Mouse (Mus musculus) thymus, adult 2 months (tissue): ENCODE measurements at regions not wholly inside any gene's neighbourhood (a gene's known extent, or its start where the extent isn't known, plus 50 kb on each side); places are given as distances from the start of the nearest gene placed in this dataset.

ENCODE experiments used
- DNase-seq: peaks from one replicate; pipeline ENCODE4 v3.0.0; 2021
- H3K27ac ChIP-seq: fragments of 200-500 bp; 2 replicates; pipeline ENCODE4 v1.5.1; 2012; ENCODE audit warnings: low read length, control low read depth; ENCODE audit not compliant: control insufficient read depth, insufficient read depth
- H3K27me3 ChIP-seq: fragments of 200-500 bp; 2 replicates; pipeline ENCODE4 v1.6.1; 2012; ENCODE audit warnings: mild to moderate bottlenecking, low read length, moderate library complexity, mixed read lengths; ENCODE audit not compliant: control insufficient read depth, insufficient read depth
- H3K36me3 ChIP-seq: fragments of 200-500 bp; 2 replicates; pipeline ENCODE4 v1.6.1; 2012; ENCODE audit warnings: mild to moderate bottlenecking, low read length, moderate library complexity; ENCODE audit not compliant: control insufficient read depth, insufficient read depth
- H3K4me1 ChIP-seq: fragments of 200-500 bp; replicated peaks from 2 replicates; pipeline ENCODE4 v1.6.1; 2012; ENCODE audit warnings: low read length; ENCODE audit not compliant: control insufficient read depth, insufficient read depth
- H3K4me3 ChIP-seq: fragments of 200-500 bp; 2 replicates; pipeline ENCODE4 v1.5.1; 2012; ENCODE audit warnings: mild to moderate bottlenecking, low read length, control low read depth, moderate library complexity; ENCODE audit not compliant: control insufficient read depth, insufficient read depth
- CTCF ChIP-seq: fragments of 200-500 bp; IDR thresholded peaks from 2 replicates; pipeline ENCODE4 v1.5.1; 2012; ENCODE audit warnings: mild to moderate bottlenecking, control low read depth, low read length, moderate library complexity, borderline replicate concordance; ENCODE audit not compliant: control insufficient read depth, poor library complexity, insufficient read depth; ENCODE audit errors: extremely low read depth
- POLR2A ChIP-seq: fragments of 200-500 bp; IDR thresholded peaks from 2 replicates; pipeline ENCODE4 v1.6.1; 2012; ENCODE audit warnings: mild to moderate bottlenecking, low read length, control low read depth, moderate library complexity; ENCODE audit not compliant: control insufficient read depth, poor library complexity, insufficient read depth; ENCODE audit errors: extremely low read depth
- WGBS: fragments of 180-500 bp; shearing (Covaris S2); methylation state at CpG from one replicate; pipeline ENCODE4 v1.1.7; 2018; 5-methylcytosine and 5-hydroxymethylcytosine counted together

DNA sequence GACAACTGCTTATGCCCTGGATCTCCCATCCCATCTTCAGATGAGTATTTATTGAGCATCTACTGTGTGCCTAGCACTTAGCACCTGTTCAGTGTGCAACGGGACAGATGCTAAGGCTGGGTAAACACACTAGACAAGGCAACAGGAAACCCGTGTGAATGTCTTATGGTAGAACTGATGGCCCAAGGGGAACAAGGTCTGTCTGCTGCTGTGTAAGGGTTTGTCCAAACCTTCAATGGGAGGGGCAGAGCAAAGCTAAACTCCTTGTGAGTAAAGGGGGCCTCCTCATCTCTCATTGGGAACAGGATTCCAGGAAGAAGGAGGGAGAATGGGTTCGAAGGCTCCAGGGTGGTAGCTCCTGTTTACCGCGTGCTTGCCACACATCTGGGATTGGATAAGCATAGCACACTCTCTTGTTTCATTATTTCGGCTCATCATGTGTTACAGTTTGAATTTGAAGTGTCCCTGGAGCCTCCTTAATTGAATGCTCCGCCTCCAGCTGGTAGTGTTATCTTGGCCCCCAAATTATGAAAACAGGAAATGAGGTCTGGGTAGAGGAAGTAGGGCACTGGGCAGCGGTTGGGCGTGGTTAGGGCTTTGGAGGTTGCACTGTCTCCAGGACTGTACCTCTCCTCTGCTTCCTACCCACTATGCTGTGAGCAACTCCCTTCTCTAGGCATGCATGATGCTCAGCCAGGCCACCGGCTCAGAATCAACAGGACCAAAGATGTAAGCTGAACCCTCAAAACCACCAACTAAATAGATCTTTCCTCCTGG is 348.9 kb upstream of the Tbx3 start:
- 0 out of 2 replicates have a peak, but pooled peaks cover 2% of the 10 kb centered on the region for H3K4me1 ChIP-seq
- TF ChIP-seq POLR2A = no peak
- no peak for TF ChIP-seq CTCF
- no peak for DNase-seq
- H3K36me3 ChIP-seq = no peaks in the 10 kb centered on the region
- no peaks in the 10 kb centered on the region for H3K27me3 ChIP-seq
- no peak overlapping the region for H3K4me3 ChIP-seq
- 21% methylated on average over 10 of the region's 10 CpGs for WGBS
- no peak overlapping the region for H3K27ac ChIP-seq

- H3K27me3 ChIP-seq = no peaks in the 10 kb centered on the region
- 94% methylated on average over 13 of the region's 13 CpGs for whole genome bisulfite sequencing
- TF ChIP-seq CTCF (no peak), POLR2A (no peak)
- H3K4me3 ChIP-seq = no peak overlapping the region
- H3K4me1 ChIP-seq = 0 out of 2 replicates have a peak, but pooled peaks cover 2% of the 10 kb centered on the region
- H3K36me3 ChIP-seq = no peaks in the 10 kb centered on the region
- no peak overlapping the region for H3K27ac ChIP-seq
- no peak for DNase-seq
Observed at GRCm38 (mm10) chr5:119322411-119322810, 348.1 kb upstream of the Tbx3 start.

GRCm38 (mm10) chr5:119325681-119326255 is 344.7 kb upstream of the Tbx3 start:
- Histone ChIP-seq H3K27me3 (no peaks in the 10 kb centered on the region), H3K36me3 (no peaks in the 10 kb centered on the region), H3K4me3 (no peak overlapping the region), H3K4me1 (0 out of 2 replicates have a peak, but pooled peaks cover 2% of the 10 kb centered on the region), H3K27ac (no peak overlapping the region)
- TF ChIP-seq POLR2A (no peak), CTCF (no peak)
- 96% methylated on average over 13 of the region's 13 CpGs for whole genome bisulfite sequencing
- DNase-seq = no peak

DNA sequence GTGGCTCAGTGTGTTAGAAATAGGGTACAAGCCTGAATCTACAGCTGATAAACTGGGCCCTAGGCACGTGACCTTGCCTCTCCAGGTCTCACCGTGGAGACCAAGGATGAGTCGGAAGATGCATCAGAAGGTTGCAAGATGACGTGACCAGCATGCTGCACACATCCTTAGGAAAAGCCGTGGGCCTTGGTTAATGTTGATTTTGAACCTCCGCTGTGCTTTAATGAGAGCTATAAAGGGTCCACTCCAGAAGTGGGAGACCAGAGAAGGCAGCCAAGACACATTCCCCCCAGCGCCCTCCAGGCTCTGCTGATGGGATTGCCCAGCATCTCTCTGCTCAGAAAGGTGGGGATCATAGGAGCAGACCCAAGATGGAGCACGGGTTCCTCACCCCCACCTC is 343.6 kb upstream of the Tbx3 start:
- Histone ChIP-seq H3K27me3 (no peaks in the 10 kb centered on the region), H3K4me1 (0 out of 2 replicates have a peak, but pooled peaks cover 2% of the 10 kb centered on the region), H3K27ac (no peak overlapping the region), H3K36me3 (no peaks in the 10 kb centered on the region), H3K4me3 (no peak overlapping the region)
- DNase-seq = no peak
- 96% methylated on average over 8 of the region's 8 CpGs for WGBS
- TF ChIP-seq POLR2A = no peak

GRCm38 (mm10) chr5:119328971-119329370 is 341.5 kb upstream of the Tbx3 start:
- Histone ChIP-seq H3K27me3 (no peaks in the 10 kb centered on the region), H3K4me3 (no peak overlapping the region), H3K36me3 (no peaks in the 10 kb centered on the region), H3K27ac (no peak overlapping the region), H3K4me1 (0 out of 2 replicates have a peak, but pooled peaks cover 2% of the 10 kb centered on the region)
- TF ChIP-seq POLR2A = no peak
- no peak for TF ChIP-seq CTCF
- no peak for DNase-seq
- WGBS = 92% methylated on average over 7 of the region's 7 CpGs

- no peak for DNase-seq
- TF ChIP-seq POLR2A (no peak), CTCF (no peak)
- Histone ChIP-seq H3K4me3 (no peak overlapping the region), H3K4me1 (0 out of 2 replicates have a peak, but pooled peaks cover under 1% of the 10 kb centered on the region), H3K27ac (no peak overlapping the region), H3K27me3 (no peaks in the 10 kb centered on the region), H3K36me3 (no peaks in the 10 kb centered on the region)
- 93% methylated on average over 10 of the region's 10 CpGs for WGBS
Observed at GRCm38 (mm10) chr5:119329371-119329770, 341.1 kb upstream of the Tbx3 start.
